Mouse (Mus musculus) hindbrain, embryonic 16.5 days (tissue): ENCODE results near the gene Vwc2. TPM values are rescaled to one million over a fixed set of nuclear protein-coding genes. Genes with fewer than 3 reads are reported as not detected.

Experiments
- ATAC-seq: fragments of 200-750 bp; cut with Nextera tagmentation; 2 replicates; pipeline ENCODE4 v1.8.0; 2017; ENCODE audit warnings: moderate TSS enrichment, moderate library complexity
- H3K27ac ChIP-seq: fragments of 300-500 bp; sonication (generic); 2 replicates; pipeline ENCODE4 v1.5.1; 2014; ENCODE audit warnings: low read depth, mild to moderate bottlenecking, control low read depth, low read length, moderate library complexity
- H3K27me3 ChIP-seq: fragments of 300-500 bp; sonication (generic); replicated peaks from 2 replicates; pipeline ENCODE4 v1.6.1; 2014; ENCODE audit warnings: low read length; ENCODE audit not compliant: control insufficient read depth, insufficient read depth
- H3K36me3 ChIP-seq: fragments of 300-500 bp; sonication (generic); 2 replicates; pipeline ENCODE4 v1.6.1; 2014; ENCODE audit warnings: mild to moderate bottlenecking, low read length, moderate library complexity, mixed read lengths; ENCODE audit not compliant: control insufficient read depth, insufficient read depth
- H3K4me1 ChIP-seq: fragments of 300-500 bp; sonication (generic); 2 replicates; pipeline ENCODE4 v1.6.1; 2014; ENCODE audit warnings: low read depth, low read length; ENCODE audit not compliant: control insufficient read depth, insufficient read depth
- H3K4me2 ChIP-seq: fragments of 300-500 bp; sonication (generic); 2 replicates; pipeline ENCODE4 v1.6.1; 2014; ENCODE audit warnings: mild to moderate bottlenecking, low read length, control low read depth, moderate library complexity
- H3K4me3 ChIP-seq: fragments of 300-500 bp; sonication (generic); 2 replicates; pipeline ENCODE4 v1.5.1; 2014; ENCODE audit warnings: mild to moderate bottlenecking, low read length, control low read depth, moderate library complexity
- H3K9ac ChIP-seq: fragments of 300-500 bp; sonication (generic); 2 replicates; pipeline ENCODE4 v1.6.1; 2014; ENCODE audit warnings: low read depth, mild to moderate bottlenecking, control low read depth, low read length, moderate library complexity
- H3K9me3 ChIP-seq: fragments of 300-500 bp; sonication (generic); 2 replicates; pipeline ENCODE4 v1.6.1; 2014; ENCODE audit warnings: mild to moderate bottlenecking, low read length, moderate library complexity; ENCODE audit not compliant: control insufficient read depth
- WGBS: fragments of 180-500 bp; shearing (Covaris S2); extraction: QIAGEN DNeasy Blood & Tissue Kit; methylation state at CpG from one replicate; pipeline ENCODE4 v1.1.7; 2014; 5-methylcytosine and 5-hydroxymethylcytosine counted together
- polyA plus RNA-seq: library from polyadenylated mRNA; unstranded; fragments of >200 nt; fragmentation: Nextera tagmentation; extraction: Ambion mirVana; gene quantifications from 2 replicates; pipeline ENCODE4 v1.2.1, GENCODE M21; 2015

The Vwc2 gene
- polyA plus RNA-seq, 1 experiment from 2014 or later = 12.1 TPM

- Histone ChIP-seq H3K4me1 (no peaks in the 10 kb centered on the region), H3K27me3 (no peaks in the 10 kb centered on the region), H3K27ac (no peak overlapping the region), H3K36me3 (no peaks in the 10 kb centered on the region), H3K4me3 (no peak overlapping the region), H3K9me3 (no peaks in the 10 kb centered on the region), H3K4me2 (no peak overlapping the region), H3K9ac (no peak overlapping the region)
- ATAC-seq = no peak
- WGBS = 75% methylated on average over 2 of the region's 2 CpGs
These were observed 68.7 kb downstream of the Vwc2 start for GRCm38 (mm10) chr11:11182705-11183104.

GRCm38 (mm10) chr11:11223162-11223561 lies 109.1 kb downstream of the Vwc2 start:
- H3K36me3 ChIP-seq = no peaks in the 10 kb centered on the region
- H3K27ac ChIP-seq = no peak overlapping the region
- H3K4me3 ChIP-seq = no peak overlapping the region
- 14% methylated on average over 1 of the region's 1 CpGs for WGBS
- H3K9me3 ChIP-seq = no peaks in the 10 kb centered on the region
- H3K4me1 ChIP-seq = no peaks in the 10 kb centered on the region
- no peaks in the 10 kb centered on the region for H3K27me3 ChIP-seq
- H3K9ac ChIP-seq = no peak overlapping the region
- no peak overlapping the region for H3K4me2 ChIP-seq
- ATAC-seq = peak; percentile 60; the same call in 1 of the 2 replicates

GRCm38 (mm10) chr11:11239346-11239745 lies 125.3 kb downstream of the Vwc2 start:
- no peaks in the 10 kb centered on the region for H3K27me3 ChIP-seq
- no peaks in the 10 kb centered on the region for H3K9me3 ChIP-seq
- WGBS = 82% methylated on average over 1 of the region's 1 CpGs
- no peak overlapping the region for H3K27ac ChIP-seq
- no peaks in the 10 kb centered on the region for H3K4me1 ChIP-seq
- no peaks in the 10 kb centered on the region for H3K36me3 ChIP-seq
- no peak overlapping the region for H3K4me2 ChIP-seq
- no peak for ATAC-seq
- H3K9ac ChIP-seq = no peak overlapping the region
- H3K4me3 ChIP-seq = no peak overlapping the region

- Histone ChIP-seq H3K36me3 (no peaks in the 10 kb centered on the region), H3K27me3 (no peaks in the 10 kb centered on the region), H3K4me2 (no peak overlapping the region), H3K4me3 (no peak overlapping the region), H3K4me1 (no peaks in the 10 kb centered on the region), H3K9ac (no peak overlapping the region), H3K27ac (no peak overlapping the region), H3K9me3 (no peaks in the 10 kb centered on the region)
- ATAC-seq = peak; percentile 60
- WGBS = 65% methylated on average over 6 of the region's 6 CpGs
These were observed 128.8 kb downstream of the Vwc2 start for GRCm38 (mm10) chr11:11242694-11243377.

GRCm38 (mm10) chr11:11257348-11257747 lies 143.3 kb downstream of the Vwc2 start:
- no peak overlapping the region for H3K4me2 ChIP-seq
- H3K36me3 ChIP-seq = no peaks in the 10 kb centered on the region
- WGBS = 86% methylated on average over 1 of the region's 1 CpGs
- no peaks in the 10 kb centered on the region for H3K9me3 ChIP-seq
- ATAC-seq = no peak
- H3K27me3 ChIP-seq = no peaks in the 10 kb centered on the region
- H3K9ac ChIP-seq = no peak overlapping the region
- H3K4me3 ChIP-seq = no peak overlapping the region
- H3K4me1 ChIP-seq = no peaks in the 10 kb centered on the region
- no peak overlapping the region for H3K27ac ChIP-seq

- H3K36me3 ChIP-seq = no peaks in the 10 kb centered on the region
- H3K27ac ChIP-seq = no peak overlapping the region
- no peak overlapping the region for H3K4me3 ChIP-seq
- H3K4me1 ChIP-seq = no peaks in the 10 kb centered on the region
- no peaks in the 10 kb centered on the region for H3K27me3 ChIP-seq
- no peak overlapping the region for H3K9ac ChIP-seq
- no peak overlapping the region for H3K4me2 ChIP-seq
- ATAC-seq = no peak
- H3K9me3 ChIP-seq = no peaks in the 10 kb centered on the region
These were observed 166.1 kb downstream of the Vwc2 start for GRCm38 (mm10) chr11:11280128-11280527.

GRCm38 (mm10) chr11:11283512-11283911 lies 169.5 kb downstream of the Vwc2 start:
- Histone ChIP-seq H3K9ac (no peak overlapping the region), H3K36me3 (no peaks in the 10 kb centered on the region), H3K4me1 (no peaks in the 10 kb centered on the region), H3K27me3 (no peaks in the 10 kb centered on the region), H3K9me3 (no peaks in the 10 kb centered on the region), H3K4me2 (no peak overlapping the region), H3K4me3 (no peak overlapping the region), H3K27ac (no peak overlapping the region)
- ATAC-seq = no peak
- WGBS = 77% methylated on average over 3 of the region's 3 CpGs
